Mouse (Mus musculus): Measurements from ENCODE around the gene Wwc2.

Wwc2 gene

DNA sequence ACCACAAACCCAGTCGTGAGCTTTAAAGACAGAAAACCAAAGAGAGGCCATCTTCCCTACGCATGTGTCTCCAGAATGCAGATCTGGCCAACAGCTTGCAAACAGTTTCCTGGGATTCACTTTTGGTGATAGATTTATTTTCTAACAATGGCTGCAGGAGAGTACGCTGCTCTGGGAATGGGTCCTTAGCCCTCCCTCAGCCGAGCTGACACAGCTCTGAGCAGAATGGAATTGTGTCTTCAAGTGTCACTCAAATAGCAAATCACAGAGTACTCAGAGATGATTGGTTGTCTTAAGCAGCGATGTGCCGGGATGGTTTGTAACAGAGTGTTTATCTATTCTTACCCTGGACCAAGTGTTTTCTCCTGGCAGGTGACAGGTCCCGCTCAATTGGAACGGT is 171.7 kb downstream of the Wwc2 start:
- no peak for ATAC-seq (ENCODE audit: insufficient number of reproducible peaks, low FRiP score, low TSS enrichment)

DNA sequence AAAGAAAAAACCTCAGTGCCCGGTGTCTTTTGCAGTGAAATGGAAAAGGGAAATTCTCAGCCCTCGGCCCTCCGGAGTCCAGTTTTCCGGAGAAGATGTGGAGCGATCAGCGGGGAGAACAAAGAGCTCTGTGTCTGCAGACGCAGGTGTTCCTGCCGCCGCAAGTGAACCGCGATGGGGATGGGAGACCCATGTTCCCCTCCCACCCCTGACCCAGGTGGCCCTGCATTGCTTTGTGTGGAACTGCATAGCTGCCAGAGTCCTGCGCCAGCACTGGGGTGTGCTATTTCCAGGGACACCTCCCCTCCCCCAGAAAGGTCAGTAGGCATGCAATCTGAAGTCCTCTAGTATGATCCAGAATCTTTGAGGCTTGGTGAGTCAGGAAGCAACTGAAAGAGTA is 179.5 kb downstream of the Wwc2 start:
- ATAC-seq (ENCODE audit: insufficient number of reproducible peaks, low FRiP score, low TSS enrichment): no peak

DNA sequence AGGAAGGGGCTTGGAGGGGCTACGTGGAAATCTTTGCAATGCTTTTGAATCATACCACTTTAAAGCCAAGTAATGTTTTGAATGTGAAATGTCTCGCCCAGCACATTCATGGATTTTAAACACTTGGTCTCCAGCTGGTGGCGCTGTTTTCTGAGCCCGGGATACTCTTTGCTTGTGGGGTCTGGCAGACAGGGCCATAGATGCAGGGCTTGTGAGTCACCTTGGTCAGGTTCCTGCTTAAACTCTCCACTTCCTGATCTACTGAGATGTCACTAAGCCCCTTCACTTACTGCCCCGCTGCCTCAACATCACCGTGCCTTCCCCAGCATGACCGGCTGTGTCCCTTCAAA is 180.1 kb downstream of the Wwc2 start:
- ATAC-seq (ENCODE audit: insufficient number of reproducible peaks, low FRiP score, low TSS enrichment): no peak

DNA sequence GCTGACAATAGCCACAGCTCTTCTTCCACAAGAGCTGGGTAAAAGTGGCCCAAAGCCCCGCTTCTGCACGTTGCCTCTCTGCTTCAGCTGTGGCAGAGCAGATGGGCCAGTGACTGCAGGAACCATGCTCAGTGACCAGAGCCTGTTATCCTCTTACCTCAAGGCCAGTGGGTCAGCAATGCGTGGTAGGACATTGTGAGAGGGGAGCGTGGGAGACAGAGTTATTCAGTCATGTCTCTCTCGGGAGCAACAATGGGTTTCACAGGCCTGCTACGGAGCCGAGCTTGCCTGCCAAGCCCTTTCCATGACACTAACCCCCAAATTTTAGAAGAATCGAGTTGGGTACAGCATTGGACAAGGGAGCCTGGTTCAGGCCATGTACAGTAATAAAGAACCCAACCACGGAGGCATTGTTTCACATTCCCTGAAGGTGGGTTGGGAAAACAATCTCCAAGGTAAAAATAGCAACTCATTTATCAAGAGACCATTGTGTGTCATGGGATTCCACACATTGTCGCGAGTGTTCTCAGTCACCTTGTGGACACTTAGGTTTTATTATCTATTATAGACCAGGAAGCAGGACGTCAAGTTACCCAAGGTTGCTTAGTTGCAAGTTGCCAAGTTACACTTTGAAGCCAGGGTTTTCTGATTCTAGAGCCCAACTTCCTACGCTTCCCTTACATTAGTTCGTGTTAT is 180.6 kb downstream of the Wwc2 start:
- no peak for ATAC-seq (ENCODE audit: insufficient number of reproducible peaks, low FRiP score, low TSS enrichment)

DNA sequence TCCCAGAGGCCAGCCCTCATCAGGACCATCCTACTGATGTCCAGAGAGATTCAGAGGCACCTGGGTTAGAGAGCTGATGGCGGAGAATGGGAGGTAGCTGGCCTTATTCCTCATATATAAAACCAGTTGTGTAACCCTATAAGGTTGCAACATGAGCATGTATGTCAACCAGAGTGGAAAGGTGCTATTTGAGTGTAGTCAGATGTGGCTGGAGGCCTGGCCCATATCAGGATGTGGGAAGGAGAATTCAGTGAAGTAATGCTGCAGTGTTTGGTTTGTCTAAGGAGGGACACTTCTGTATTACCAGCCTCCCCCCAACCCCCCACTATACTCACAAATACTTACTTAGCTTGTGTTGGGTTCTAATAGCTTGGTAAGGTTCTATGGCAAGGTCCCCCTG is 186.5 kb downstream of the Wwc2 start:
- ATAC-seq (ENCODE audit: insufficient number of reproducible peaks, low FRiP score, low TSS enrichment): no peak

DNA sequence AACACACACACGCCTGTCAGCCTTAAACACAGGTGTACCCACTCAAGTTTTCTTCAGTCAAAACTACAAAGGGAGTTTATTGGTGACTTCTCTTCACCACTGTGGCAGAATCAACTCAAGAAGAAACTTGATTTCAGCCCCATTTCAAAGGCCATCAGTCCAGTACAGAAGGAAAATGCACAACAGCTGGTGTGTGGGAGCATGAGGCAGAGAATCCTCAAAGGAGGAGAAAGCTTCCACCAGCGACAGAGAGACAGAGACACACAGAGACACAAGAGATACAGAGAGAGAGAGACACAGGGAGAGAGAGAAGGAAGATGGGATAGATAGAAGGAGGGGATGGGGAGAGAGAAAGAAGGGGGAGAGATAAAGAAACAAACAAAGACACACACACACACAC is 188.4 kb downstream of the Wwc2 start:
- ATAC-seq (ENCODE audit: insufficient number of reproducible peaks, low FRiP score, low TSS enrichment): no peak

DNA sequence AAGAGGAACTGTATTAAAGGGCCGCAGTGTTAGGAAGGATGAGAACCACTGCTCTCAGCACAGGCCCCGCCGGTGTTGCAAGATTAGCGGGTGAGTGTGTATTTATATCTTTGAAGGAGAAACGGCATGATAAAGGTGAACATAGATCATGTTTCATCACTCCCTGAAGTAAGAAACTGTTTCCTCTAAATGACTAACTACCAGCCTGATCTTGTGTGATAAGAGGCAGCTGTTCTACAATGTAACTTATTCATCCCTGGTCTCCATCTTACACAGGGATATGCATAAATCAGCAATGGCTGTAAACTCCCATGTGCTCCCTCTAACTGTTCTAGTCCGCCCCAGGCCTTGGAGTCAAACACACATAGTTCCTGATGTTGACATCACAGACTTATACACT is 191.3 kb downstream of the Wwc2 start:
- ATAC-seq (ENCODE audit: insufficient number of reproducible peaks, low FRiP score, low TSS enrichment): no peak

DNA sequence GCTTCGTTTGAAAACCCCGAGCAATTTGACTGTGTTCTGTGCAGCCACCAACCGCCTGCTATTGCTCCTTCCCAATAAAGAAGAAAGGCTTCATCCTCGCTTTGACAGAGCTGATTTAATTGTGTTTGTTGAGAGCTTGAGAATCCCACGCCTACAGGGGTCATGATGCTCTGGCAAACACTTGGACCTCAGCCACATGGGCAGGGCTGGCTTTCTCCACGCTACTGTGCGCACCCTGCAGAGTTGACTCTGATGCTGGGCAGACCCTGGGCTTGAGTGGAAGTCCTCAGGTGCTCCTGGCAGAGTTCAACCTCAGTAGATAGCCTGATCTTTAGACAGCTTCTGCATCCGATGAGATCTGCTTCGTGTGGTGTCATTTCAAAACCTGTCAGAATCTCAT is 198.7 kb downstream of the Wwc2 start:
- no peak for ATAC-seq (ENCODE audit: insufficient number of reproducible peaks, low FRiP score, low TSS enrichment)

DNA sequence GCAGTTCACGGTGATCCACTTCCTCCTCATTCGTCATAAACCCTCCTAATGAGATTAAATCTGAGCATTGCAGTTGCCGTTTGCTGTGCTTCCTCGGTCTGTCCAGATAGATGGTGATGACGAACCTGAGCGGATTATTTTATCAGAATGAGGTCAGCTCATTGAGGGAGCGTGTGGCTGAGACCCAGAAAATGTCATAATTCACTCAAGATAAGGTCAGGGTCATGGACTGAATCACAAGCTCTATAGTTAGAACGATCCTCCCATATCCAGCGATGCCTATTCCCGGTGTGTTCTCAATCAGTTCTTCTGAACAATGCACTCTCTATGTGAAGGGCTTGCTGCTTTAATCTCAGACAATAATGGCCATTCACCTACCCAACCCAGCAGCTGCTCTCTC is 203.0 kb downstream of the Wwc2 start:
- ATAC-seq (ENCODE audit: insufficient number of reproducible peaks, low FRiP score, low TSS enrichment): no peak

DNA sequence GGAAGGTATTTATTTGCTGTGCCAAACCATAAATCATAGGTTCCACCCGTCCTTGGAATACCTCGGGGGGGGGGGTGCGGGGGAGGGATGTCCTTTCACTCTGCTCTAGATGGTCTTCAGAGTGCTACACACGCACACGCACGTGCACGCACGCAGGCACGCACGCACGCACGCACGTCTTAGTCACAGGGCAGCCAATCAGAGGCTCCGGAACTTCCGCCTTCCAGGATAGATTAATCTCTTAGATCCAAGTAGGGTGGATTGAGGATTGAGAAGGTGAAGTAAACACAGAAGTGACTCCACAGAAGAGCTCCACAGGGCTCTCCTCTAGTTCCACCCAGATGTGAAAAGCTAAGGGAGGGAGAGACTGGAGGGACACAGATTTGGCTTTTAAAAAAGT is 204.4 kb downstream of the Wwc2 start:
- ATAC-seq (ENCODE audit: insufficient number of reproducible peaks, low FRiP score, low TSS enrichment): no peak

DNA sequence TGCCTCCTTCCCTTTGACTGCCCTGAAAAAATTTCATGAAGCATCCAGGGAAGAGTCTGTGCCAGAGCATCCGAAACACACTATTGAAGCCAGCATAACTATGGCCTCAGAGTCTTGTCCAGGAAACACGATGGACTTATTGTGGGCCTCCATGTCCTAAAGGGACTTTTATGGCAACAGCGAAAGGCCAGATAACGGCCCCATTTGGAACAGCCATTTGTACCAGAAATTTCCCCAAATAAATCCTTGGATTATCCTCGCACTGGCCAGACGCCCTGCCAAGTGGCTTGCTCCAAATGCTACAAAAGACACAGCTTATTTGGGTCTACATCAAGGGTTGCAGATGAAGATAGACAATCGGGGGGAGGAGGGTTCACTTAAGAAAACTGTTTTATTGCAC is 206.3 kb downstream of the Wwc2 start:
- no peak for ATAC-seq (ENCODE audit: insufficient number of reproducible peaks, low FRiP score, low TSS enrichment)

DNA sequence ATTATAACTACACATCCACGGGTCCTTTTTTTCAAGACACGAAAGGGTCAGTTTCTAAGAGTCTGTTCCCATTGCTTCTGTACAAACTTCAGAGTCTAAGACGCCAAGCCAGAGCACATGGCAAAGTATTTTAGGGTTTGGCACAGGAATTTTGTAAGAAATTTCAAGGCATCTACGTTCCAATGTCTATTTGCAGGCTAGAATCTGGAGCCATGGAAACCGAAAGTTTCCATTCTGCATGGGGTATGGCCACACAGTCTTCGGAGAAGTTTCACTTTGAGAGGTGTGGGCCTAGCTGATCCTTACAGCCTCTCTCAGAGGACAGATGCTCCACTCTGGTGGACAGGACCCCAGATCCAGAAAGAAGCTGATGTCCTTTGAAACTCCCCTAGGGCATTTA is 206.8 kb downstream of the Wwc2 start:
- ATAC-seq (ENCODE audit: insufficient number of reproducible peaks, low FRiP score, low TSS enrichment): no peak

DNA sequence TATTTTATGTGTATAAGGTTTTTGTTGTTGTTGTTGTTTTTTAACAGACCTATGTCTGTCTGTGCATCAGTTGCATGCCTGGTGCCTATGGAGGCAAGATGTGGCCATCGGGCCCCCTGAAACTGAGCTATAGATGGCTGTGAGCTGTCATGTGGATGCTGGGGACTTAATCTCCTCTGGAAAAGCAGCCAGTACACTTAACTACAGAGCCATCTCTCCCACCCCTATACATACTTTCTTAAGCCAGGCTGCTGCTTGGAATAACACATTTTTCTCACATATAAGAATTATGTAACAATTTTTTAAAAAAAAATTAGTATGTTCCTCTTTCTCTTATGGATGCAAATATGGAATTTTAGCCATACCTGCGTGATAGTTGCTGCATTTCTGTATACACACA is 207.2 kb downstream of the Wwc2 start:
- ATAC-seq (ENCODE audit: insufficient number of reproducible peaks, low FRiP score, low TSS enrichment): no peak

DNA sequence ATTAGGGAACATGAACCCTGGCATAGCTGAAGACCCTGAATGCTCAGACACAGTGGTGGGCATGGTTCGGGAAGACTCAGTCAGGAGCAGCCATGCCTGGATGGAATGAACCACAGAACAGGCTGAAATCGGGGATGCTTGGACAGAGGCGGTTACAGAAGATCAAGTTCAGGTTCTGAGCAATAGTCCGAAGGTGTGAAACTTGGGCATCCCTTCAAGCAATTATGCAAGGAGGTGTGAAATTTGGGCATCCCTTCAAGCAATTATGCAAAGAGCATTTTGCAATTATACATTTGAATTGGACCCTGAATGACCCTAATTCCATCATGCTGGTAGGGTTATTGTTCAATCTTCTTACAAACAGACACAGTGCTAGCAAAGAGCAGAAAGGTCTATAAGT is 208.8 kb downstream of the Wwc2 start:
- no peak for ATAC-seq (ENCODE audit: insufficient number of reproducible peaks, low FRiP score, low TSS enrichment)

DNA sequence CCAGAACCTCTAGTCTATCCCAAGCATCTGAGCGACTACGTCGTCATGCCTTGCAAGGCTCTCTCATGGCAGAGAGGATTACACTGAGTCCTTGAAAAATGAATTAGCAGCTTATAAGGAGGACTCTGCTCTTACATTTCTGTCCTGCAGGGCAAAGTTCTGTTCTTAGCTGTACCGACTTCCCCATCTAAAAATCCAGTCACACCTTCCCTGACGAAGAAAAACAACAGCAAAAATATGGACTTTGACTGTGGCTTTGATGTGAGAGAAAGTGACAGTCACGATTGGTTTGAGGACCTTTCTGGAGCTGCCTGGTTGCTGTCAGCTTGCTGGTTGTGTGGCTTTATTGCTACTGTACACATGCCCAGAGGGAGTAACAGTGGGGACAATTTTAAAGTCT is 211.1 kb downstream of the Wwc2 start:
- no peak for ATAC-seq (ENCODE audit: insufficient number of reproducible peaks, low FRiP score, low TSS enrichment)

DNA sequence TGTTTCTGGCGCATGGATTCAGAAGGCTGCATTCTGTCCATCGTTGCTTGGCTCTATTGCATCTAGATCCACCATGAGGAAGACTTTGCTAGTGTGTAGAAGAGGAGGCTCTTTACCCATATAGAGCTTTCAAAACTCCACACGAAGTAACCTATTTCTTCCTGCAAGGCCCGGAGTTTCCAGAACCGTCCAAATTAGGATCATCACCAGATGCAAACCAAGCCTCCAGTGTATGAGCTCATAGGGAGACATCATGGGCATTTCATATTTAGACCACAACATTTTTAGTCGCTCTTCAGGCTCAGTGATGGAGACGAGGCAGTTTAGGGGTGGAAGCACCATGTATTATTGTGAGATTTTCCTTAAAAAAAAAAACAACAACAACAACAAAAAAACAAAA is 213.3 kb downstream of the Wwc2 start:
- no peak for ATAC-seq (ENCODE audit: insufficient number of reproducible peaks, low FRiP score, low TSS enrichment)
